ENCODE assay signal across 1 mouse cellular context in the genomic region with DNA sequence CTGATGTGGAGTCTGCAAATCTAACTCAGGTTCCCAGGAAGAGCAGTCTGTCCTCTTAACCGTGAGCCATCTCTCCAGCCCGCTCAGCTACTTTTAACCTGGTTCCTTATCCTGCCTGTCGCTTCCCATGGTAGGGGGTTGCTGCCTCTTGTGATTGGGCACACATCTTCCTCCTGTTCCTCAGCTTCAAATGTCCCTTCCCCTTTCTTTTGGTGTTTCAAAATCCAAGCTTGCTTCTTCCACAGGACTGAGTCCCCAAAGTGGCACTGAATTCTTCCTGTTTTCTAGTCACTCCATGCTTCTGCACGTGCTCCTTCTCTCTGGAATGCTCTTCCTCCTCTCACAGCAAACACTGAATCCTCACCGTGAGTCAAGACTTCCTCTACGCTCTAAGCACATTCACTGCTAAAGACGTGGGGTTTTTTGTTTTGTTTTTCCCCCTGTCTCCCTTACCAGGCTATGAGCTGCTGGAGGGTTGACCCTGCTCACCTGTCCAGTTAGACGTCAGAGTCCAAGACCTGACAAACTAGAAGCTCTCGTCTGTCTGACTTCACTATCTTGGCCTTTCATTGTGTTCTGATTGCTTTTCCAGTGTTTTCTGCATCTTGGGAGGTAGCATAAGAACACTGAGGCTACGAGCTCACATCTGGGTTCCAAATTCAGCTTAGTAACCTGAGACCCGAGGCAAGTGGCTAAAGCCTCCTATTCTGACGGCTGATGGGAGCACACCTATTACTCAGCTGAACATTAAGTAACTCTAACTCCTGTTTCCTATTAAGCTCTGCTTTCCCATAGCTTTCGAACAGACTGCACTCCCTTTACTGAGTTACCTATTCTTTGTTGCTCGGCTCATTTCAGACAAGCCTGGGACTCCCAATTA.
TF ChIP-seq lines count a peak whose summit lies in the region.

No protein-coding gene starts in this region.

TF ChIP-seq in MEL, 35 proteins besides CTCF, POLR2A, EP300 and RAD21:
- no peak for TF ChIP-seq ETS1 (IDR thresholded peaks at IDR 0.05; ENCODE audit: low read depth, low read length)
- TF ChIP-seq SMC3 (IDR thresholded peaks at IDR 0.05; ENCODE audit: low read depth, low read length): no peak
- TF ChIP-seq SIN3A (IDR thresholded peaks at IDR 0.05; ENCODE audit: low read length): no peak
- TF ChIP-seq CHD1 (IDR thresholded peaks at IDR 0.05; ENCODE audit: low read depth, low read length): no peak
- TF ChIP-seq HCFC1 (IDR thresholded peaks at IDR 0.05; ENCODE audit: low read depth, low read length): no peak
- no peak for TF ChIP-seq ZNF384 (IDR thresholded peaks at IDR 0.05; ENCODE audit: low read depth, low read length)
- TF ChIP-seq MAX (IDR thresholded peaks at IDR 0.05; ENCODE audit: low read length): no peak
- TF ChIP-seq RCOR1 (IDR thresholded peaks at IDR 0.05; ENCODE audit: low read depth, low read length): no peak
- no peak for TF ChIP-seq UBTF (IDR thresholded peaks at IDR 0.05; ENCODE audit: borderline replicate concordance, insufficient read depth, low read depth, low read length)
- TF ChIP-seq E2F4 (IDR thresholded peaks at IDR 0.05; ENCODE audit: borderline replicate concordance, low read depth, low read length): no peak
- no peak for TF ChIP-seq CHD2 (IDR thresholded peaks at IDR 0.05; ENCODE audit: low read length)
- TF ChIP-seq MAFK (IDR thresholded peaks at IDR 0.05; ENCODE audit: borderline replicate concordance, low read depth, low read length): no peak
- TF ChIP-seq MYB (IDR thresholded peaks at IDR 0.05; ENCODE audit: low read depth, low read length): no peak
- TF ChIP-seq GABPA (IDR thresholded peaks at IDR 0.05; ENCODE audit: low read depth, low read length): no peak
- TF ChIP-seq MEF2A (IDR thresholded peaks at IDR 0.05; ENCODE audit: extremely low read depth, insufficient replicate concordance, low read depth, low read length, poor library complexity, severe bottlenecking): no peak
- TF ChIP-seq TCF12 (IDR thresholded peaks at IDR 0.05; ENCODE audit: low read depth, low read length): no peak
- no peak for TF ChIP-seq ZMIZ1 (IDR thresholded peaks at IDR 0.05; ENCODE audit: low read depth, low read length)
- TF ChIP-seq GATA1 (IDR thresholded peaks at IDR 0.05; ENCODE audit: low read depth, low read length): no peak
- TF ChIP-seq KAT2A (conservative IDR thresholded peaks at IDR 0.05; ENCODE audit: low read depth, low read length): no peak
- TF ChIP-seq ZKSCAN1 (IDR thresholded peaks at IDR 0.05; ENCODE audit: low read depth, low read length): no peak
